Mouse (Mus musculus) limb, embryonic 13.5 days (tissue): ENCODE results near the gene Gm8165. TPM values are rescaled to one million over a fixed set of nuclear protein-coding genes. Genes with fewer than 3 reads are reported as not detected.
"Not testable (repeated sequence)": the region's sequence is repeated elsewhere in the genome, so short reads cannot be mapped to it uniquely, and the experiment has no call there.

Source experiments
- ATAC-seq: fragments of 200-750 bp; cut with Nextera tagmentation; 2 replicates; pipeline ENCODE4 v1.8.0; 2017; ENCODE audit warnings: low read depth, moderate number of reproducible peaks, moderate TSS enrichment; ENCODE audit not compliant: low FRiP score
- H3K27ac ChIP-seq: fragments of 300-500 bp; sonication (generic); 2 replicates; pipeline ENCODE4 v1.5.1; 2015; ENCODE audit warnings: inconsistent platforms, mild to moderate bottlenecking, moderate library complexity
- H3K27me3 ChIP-seq: fragments of 300-500 bp; sonication (generic); 2 replicates; pipeline ENCODE4 v1.6.1; 2015; ENCODE audit warnings: mild to moderate bottlenecking, inconsistent platforms
- H3K36me3 ChIP-seq: fragments of 300-500 bp; sonication (generic); 2 replicates; pipeline ENCODE4 v1.6.1; 2015; ENCODE audit warnings: inconsistent platforms, mild to moderate bottlenecking, moderate library complexity
- H3K4me1 ChIP-seq: fragments of 300-500 bp; sonication (generic); 2 replicates; pipeline ENCODE4 v1.6.1; 2015; ENCODE audit warnings: inconsistent platforms
- H3K4me2 ChIP-seq: fragments of 300-500 bp; sonication (generic); replicated peaks from 2 replicates; pipeline ENCODE4 v1.6.1; 2015; ENCODE audit warnings: inconsistent platforms, mild to moderate bottlenecking, moderate library complexity
- H3K4me3 ChIP-seq: fragments of 300-500 bp; sonication (generic); 2 replicates; pipeline ENCODE4 v1.5.1; 2015; ENCODE audit warnings: moderate library complexity, mild to moderate bottlenecking, inconsistent platforms
- H3K9ac ChIP-seq: fragments of 300-500 bp; sonication (generic); 2 replicates; pipeline ENCODE4 v1.6.1; 2015; ENCODE audit warnings: mild to moderate bottlenecking, inconsistent platforms
- H3K9me3 ChIP-seq: fragments of 300-500 bp; sonication (generic); 2 replicates; pipeline ENCODE4 v1.6.1; 2016; ENCODE audit warnings: inconsistent platforms
- WGBS: fragments of 180-500 bp; shearing (Covaris S2); methylation state at CpG from one replicate; pipeline ENCODE4 v1.1.7; 2015; 5-methylcytosine and 5-hydroxymethylcytosine counted together
- polyA plus RNA-seq: library from polyadenylated mRNA; unstranded; fragments of >200 nt; fragmentation: Nextera tagmentation; extraction: Ambion mirVana; gene quantifications from 2 replicates; pipeline ENCODE4 v1.2.1, GENCODE M21; 2015

Gm8165 gene
- not detected in 2 replicates for polyA plus RNA-seq

GRCm38 (mm10) chr14:43677099-43677498 is at the start of gene Gm8165:
Gene Gm8165, minus strand, starts transcription at chr14:43677199.
- H3K4me2 ChIP-seq, H3K4me1 ChIP-seq, ATAC-seq, H3K27me3 ChIP-seq, H3K9ac ChIP-seq, H3K36me3 ChIP-seq, H3K27ac ChIP-seq, H3K4me3 ChIP-seq, H3K9me3 ChIP-seq: not testable (repeated sequence)
- 83% methylated on average over 1 of the region's 2 CpGs for WGBS

- H3K4me1 ChIP-seq, H3K27me3 ChIP-seq, H3K4me2 ChIP-seq, H3K9ac ChIP-seq, H3K4me3 ChIP-seq, H3K36me3 ChIP-seq, H3K27ac ChIP-seq, H3K9me3 ChIP-seq, ATAC-seq: not testable (repeated sequence)
- WGBS: 87% methylated on average over 4 of the region's 4 CpGs
These were observed 20.6 kb upstream of the Gm8165 start, which contains the start of gene Gm7324 for GRCm38 (mm10) chr14:43697621-43698020. Gene Gm7324, plus strand, starts transcription at chr14:43697828.

Other genes starting within 250 kb of the Gm8165 start
- gene Gm5799, start 133.6 kb downstream of the Gm8165 start, polyA plus RNA-seq: not detected in 2 replicates
- not detected in 2 replicates for gene Gm17654, start 98.1 kb downstream of the Gm8165 start, polyA plus RNA-seq
- not detected in 2 replicates for gene Gm10375, start 69.2 kb downstream of the Gm8165 start, polyA plus RNA-seq
- 1.0 and 1.5 TPM in 2 replicates for gene Gm7324, start 20.6 kb upstream of the Gm8165 start, polyA plus RNA-seq
- not detected in 2 replicates for gene Gm16506, start 50.3 kb upstream of the Gm8165 start, polyA plus RNA-seq
- gene Gm6526, start 70.7 kb upstream of the Gm8165 start, polyA plus RNA-seq: not detected in 2 replicates
- not detected in 2 replicates for gene Gm8180, start 107.5 kb upstream of the Gm8165 start, polyA plus RNA-seq
- gene Ear1, start 198.3 kb upstream of the Gm8165 start, polyA plus RNA-seq: 0.42 TPM in 1 of 2 replicates, not detected in the other
- not detected in 2 replicates for gene Ear10, start 246.4 kb upstream of the Gm8165 start, polyA plus RNA-seq
- gene Gm8113, start 248.2 kb upstream of the Gm8165 start, polyA plus RNA-seq: 8.4 and 10.2 TPM in 2 replicates